Mouse (Mus musculus): Measurements from ENCODE around the gene D130052B06Rik.

D130052B06Rik gene

GRCm38 (mm10) chr11:33598986-33599385 is at the start of gene D130052B06Rik:
Gene D130052B06Rik, plus strand, starts transcription at chr11:33599302.
- no peak for DNase-seq (ENCODE audit: low spot score)

- DNase-seq (ENCODE audit: low spot score) = no peak
Observed at GRCm38 (mm10) chr11:33550861-33551560, 48.1 kb upstream of the D130052B06Rik start.

DNA sequence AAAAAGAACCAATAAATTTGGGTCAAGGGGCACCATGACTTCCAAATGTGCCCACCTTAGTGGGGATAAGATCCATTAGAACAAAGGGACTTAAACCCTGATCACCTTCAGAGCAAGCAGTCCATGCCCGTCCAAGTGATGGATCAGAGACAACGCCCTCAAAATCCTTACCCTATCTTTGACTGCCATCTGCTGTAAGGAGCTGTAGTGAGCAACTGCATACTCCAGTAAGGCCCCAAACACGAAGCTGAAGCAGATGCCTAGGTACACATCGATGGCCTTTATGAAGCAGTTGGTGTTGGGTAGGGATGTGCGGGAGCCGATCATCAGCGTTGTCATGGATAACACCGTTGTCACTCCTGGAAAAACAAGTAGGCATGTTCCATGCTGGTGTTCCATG is 45.0 kb upstream of the D130052B06Rik start:
- DNase-seq (ENCODE audit: low spot score) = no peak

GRCm38 (mm10) chr11:33563921-33564320 is 35.2 kb upstream of the D130052B06Rik start:
- no peak for DNase-seq (ENCODE audit: low spot score)

- DNase-seq (ENCODE audit: low spot score) = no peak
Observed at GRCm38 (mm10) chr11:33570413-33570812, 28.7 kb upstream of the D130052B06Rik start.

DNA sequence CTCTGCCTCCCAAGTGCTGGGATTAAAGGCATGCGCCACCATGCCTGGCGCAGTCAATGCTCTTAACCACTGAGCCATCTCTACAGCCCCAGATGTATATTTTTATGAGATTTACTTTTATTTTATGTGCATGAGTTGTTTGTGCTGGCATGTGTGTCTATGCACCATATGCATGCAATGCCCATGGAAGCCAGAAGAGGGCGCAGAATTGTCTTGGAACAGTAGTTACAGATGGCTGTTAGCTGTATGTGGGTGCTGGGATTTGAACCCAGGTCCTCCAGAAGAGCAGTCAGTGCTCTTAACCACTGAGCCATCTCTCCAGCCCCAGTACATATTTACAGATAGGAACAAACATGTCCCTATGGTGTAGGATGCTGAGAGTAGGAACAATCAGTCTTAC is 24.2 kb upstream of the D130052B06Rik start:
- no peak for DNase-seq (ENCODE audit: low spot score)

DNA sequence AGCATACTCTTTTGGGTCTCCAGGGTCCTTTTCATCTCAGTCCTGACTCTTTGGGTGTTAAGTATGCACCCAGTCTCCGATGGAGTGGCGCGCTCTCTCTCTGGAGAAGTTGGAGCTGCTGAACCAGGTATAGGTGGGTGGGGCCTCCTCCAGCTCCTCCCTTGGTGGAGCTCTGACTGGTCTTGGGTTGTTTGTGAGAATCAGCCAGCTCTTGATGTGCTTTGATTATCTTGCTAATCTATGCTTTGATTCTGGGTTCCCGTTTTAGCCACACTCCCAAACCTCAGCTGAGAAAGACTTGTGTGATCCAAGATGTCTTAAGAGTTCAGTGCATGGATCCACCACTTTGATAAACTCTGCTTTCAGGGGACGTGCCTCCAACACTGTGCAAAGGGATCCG is 20.2 kb upstream of the D130052B06Rik start, which contains the start of gene Gabrp:
TSS of gene Gabrp (minus strand) at position 101 of the 400 bp plus-strand sequence.
- no peak for DNase-seq (ENCODE audit: low spot score)

- no peak for DNase-seq (ENCODE audit: low spot score)
Observed at GRCm38 (mm10) chr11:33579621-33580020, 19.5 kb upstream of the D130052B06Rik start.

DNA sequence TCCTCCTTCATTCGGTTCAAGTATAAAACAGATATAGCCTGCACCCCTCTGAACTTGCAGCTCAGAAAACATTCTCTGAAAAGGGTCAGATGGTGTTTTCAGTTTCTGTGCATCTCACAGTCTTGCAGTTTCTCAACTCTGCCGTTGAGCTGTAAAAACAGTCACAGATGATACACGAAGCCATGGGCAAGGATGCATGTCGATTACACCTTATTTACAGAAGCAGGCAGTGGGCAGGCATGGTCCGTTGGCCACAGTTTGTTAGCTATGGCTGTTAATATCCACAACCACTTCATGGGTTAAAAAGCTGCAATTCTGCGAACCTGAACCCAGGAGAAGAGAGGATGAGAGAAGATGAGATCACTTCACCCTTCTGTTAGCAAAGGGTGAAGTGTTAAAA is 12.5 kb upstream of the D130052B06Rik start:
- no peak for DNase-seq (ENCODE audit: low spot score)

- DNase-seq (ENCODE audit: low spot score) = no peak
Observed at GRCm38 (mm10) chr11:33590771-33591170, 8.3 kb upstream of the D130052B06Rik start.

DNA sequence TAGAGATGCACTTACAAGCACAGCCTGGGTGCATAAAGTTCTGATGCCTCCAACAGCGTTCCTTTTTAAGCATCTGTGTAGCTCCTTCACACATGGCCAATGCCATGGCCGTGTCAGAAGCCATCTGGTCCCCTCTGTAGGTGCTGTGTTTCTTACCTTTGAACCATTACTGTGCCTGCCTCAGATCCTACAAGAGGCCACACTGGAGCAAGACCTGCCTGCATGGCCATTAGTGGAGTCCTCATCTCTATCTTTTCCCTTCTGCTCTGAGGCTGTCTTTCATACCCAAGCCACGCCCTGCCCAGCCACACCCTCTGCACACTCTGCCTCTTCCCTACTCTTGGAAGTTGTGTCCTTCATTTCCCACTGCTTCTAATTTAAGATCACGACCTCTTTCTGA is 6.3 kb upstream of the D130052B06Rik start:
- DNase-seq (ENCODE audit: low spot score) = no peak

GRCm38 (mm10) chr11:33596655-33597054 is 2.4 kb upstream of the D130052B06Rik start:
- DNase-seq (ENCODE audit: low spot score) = no peak

DNA sequence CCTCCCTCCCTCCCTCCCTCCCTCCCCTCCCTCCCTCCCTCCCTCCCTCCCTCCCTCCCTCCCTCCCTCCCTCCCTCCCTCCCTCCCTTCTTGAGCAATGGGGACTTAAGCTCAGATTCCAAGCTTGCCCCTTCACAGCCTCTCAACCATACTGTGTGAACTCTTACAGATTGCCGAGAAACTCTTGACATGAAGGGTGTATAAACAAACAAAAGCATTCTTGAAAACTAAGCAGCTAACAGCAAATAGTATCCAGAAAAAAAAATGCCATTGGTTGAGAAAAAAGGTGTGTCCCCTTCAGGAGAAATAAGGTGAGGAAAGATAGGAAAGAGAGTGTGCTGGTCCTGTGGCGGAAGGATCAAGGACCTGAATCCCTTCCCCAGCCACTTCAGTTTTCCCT is 4.1 kb downstream of the D130052B06Rik start:
- no peak for DNase-seq (ENCODE audit: low spot score)

DNA sequence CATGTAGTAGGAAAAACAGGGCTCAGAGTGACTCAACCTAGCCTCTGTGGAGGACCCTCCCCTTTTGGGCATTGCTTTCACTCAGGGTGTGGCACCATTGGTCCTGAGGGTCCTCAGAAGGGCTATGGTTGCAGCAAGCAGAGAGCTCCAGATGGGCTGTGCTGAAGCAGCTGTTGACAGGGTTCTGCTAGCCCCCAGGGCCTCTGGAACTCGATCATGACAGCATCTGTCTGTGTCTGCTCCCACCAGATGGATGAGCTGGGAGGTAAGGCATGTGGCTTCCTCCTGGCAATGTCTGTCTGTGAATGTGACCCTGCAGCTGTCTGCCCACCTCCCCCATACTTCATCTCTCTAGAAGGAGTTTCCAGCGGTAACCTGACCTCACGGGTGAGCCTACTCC is 8.7 kb downstream of the D130052B06Rik start:
- DNase-seq (ENCODE audit: low spot score) = no peak

DNA sequence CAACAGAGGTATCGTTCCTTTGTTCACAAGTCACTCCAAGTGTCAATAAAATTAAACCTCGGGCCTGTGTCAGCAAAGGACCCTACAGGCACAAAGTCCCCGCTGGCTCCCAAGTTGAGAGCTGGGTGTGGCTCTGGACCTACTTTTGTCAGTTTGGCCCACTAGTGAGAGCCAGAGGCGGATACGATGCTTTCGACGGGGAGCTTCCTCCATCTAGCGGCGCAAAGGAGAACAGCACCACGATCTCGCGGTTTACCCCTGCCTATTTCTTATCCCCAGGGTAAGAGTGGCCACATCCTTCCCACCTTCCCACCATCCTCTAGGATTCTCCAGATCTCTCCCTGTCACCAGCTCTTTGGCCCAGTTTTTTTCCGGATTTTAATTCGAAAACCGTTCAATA is 15.1 kb downstream of the D130052B06Rik start:
- DNase-seq (ENCODE audit: low spot score) = no peak

DNA sequence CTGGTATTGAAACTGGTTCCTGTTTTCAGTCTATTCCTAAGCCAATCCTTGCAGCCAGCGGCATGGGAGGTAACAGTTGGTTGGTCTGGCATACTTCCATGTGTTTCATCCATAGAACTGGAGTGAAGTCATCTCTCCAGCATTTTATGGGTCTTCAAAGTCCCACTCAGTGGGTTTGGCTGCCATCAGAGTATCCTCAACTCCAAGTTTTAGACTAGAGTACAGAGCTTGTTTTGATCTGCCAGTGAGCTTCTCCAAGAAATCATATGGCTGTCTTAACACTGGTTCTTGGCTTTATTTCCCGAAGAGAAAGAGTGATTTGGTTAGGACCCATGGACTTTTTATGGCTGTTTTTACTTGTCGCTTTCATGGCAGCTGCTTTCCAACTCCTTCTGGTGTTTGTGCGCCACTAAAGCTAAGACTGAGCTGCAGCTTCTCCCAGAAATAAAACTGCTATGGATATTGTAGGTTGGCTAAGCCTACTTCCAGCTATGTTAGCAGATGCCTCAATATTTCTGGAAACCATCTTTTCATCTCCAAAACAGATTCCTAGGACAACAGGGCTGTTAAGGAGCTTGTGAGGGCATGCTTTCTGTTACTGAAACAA is 28.1 kb downstream of the D130052B06Rik start:
- no peak for DNase-seq (ENCODE audit: low spot score)

DNA sequence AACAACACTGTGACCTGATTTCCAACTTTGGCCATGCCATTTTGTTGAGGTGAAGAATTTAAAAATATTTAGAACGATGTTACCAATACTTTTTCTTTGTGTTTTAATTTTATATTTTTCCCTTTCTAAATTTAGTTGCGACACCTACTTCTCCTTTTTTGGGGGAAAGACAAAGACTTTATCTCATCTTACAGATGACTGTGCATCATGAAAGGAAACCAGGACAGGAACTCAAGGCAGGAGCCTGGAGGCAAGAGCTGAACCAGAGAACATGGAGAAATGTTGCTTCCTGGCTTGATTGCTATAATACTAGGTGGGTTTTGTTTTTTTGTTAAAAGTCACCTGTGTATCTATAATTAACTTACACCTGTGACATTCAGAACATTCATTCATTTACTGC is 38.0 kb downstream of the D130052B06Rik start:
- DNase-seq (ENCODE audit: low spot score) = no peak

DNA sequence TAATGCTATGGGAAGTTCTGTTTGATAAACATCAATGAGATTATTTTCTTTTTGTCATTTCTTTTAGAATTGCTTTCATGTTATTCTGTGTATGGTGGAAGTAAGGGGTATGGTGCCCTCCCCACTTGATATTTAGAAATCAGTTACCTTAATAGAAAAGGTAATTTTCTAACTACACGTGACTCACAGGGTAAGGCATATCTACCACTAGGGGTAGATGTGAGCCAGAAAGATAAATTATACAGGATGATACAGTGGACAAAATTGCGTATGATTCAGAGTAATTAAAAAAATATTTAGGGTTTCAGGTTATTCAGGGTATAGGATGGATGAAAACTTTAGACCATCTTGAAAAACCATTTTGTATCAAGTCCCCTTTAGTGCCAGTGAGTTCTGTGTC is 50.3 kb downstream of the D130052B06Rik start:
- no peak for DNase-seq (ENCODE audit: low spot score)

DNA sequence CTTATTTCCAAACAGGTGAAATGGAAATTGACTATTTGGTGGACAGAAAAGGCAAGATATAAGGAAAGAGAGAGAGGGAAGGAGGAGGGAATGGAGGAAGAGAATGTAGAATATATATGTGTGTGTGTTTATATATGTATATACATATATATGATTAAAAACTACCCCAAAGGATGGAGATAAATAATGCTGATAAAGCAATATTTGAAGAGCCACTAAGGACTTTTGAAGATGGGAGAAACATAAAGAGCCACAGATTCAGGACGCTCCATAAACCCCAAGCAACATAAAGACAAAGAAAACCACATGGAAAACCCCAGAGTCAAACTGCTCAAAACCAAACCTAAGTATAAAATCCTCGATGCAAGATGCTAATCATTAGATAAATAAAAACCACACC is 55.4 kb downstream of the D130052B06Rik start:
- DNase-seq (ENCODE audit: low spot score) = no peak

DNA sequence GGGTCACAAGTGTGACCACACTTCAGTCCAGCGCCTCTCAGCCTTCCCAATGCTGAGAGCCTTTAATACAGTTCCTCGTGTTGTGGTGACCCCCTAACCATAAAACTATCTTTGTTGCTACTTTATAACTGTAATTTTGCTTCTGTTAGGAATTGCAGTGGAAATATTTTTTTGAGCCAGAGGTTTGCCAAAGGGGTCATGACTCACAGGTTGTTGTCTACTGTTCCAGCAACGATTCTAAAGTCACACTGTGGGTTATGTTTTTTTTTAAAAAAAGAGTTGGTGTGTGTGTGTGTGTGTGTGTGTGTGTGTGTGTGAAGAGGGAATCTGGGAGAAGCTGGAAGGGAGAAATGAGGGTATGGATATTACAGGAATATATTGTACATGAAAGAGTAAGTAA is 56.1 kb downstream of the D130052B06Rik start:
- no peak for DNase-seq (ENCODE audit: low spot score)

DNA sequence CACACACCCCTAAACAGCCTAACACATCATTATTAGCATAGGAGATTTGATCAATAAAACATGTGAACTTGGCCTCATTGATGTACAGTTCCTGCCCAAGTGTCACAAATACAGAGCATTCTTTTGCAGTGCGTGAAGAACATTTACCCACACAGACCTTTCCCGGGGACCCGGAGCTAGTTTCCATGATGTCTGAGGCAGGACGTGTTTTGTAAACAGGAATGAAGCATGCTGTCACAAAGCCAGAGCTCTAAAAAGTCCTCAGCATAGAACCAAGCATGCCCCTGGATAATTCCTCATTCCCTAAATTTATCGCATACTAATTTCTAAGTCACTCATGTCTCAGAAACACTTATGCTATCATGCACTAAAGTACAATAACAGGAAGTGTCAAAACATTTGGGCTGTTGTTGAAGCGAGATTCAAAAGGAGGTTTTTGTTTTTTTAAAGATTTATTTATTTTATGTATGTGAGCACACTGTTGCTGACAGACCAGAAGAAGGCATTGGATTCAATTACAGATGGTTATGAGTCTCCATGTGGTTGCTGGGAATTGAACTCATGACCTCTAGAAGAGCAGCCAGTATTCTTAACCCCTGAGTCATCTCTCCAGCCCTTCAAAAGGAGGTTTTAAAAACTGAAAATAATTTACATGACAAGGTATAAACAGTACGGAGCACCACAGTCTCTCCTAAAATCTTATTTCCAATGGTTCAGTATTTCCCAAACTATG is 56.9 kb downstream of the D130052B06Rik start:
- DNase-seq (ENCODE audit: low spot score) = no peak

- DNase-seq (ENCODE audit: low spot score) = no peak
Observed at GRCm38 (mm10) chr11:33660016-33660913, 61.2 kb downstream of the D130052B06Rik start.
